Mouse (Mus musculus) spleen, postnatal 10 days (tissue): Measurements from ENCODE around the gene Tnfsf12.

Source experiments
- DNase-seq, 2 experiments: peaks; one replicate each; pipeline ENCODE4 v3.0.0; 2021 to 2022; ENCODE audit warnings: low spot score in 2 of 2

Tnfsf12 gene

GRCm38 (mm10) chr11:69695361-69696181, at the start of gene Tnfsf12, which contains the start of gene Tnfsfm13:
Gene Tnfsf12, minus strand, starts transcription at chr11:69695849.
Gene Tnfsfm13, minus strand, starts transcription at chr11:69696098.
- peak in 1 of 2 experiments; percentile 53 for DNase-seq

DNA sequence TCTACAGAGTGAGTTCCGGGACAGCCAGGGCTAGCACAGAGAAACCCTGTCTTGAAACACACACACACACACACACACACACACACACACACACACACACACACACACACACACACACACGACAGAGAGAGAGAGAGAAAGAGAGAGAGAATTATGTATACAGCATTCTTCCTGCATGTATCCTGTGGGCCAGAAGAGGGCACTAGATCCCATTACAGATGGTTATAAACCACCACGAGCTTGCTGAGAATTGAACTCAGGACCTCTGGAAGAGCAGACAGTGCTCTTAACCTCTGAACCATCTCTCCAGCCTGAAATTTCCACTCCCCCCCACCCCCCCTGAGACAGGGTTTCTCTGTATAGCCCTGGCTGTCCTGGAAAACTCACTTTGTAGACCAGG, 35.8 kb upstream of the Tnfsf12 start:
- peak in 1 of 2 experiments; percentile 36 for DNase-seq

- DNase-seq = peak; percentile 65 to 83
These were observed 33.4 kb upstream of the Tnfsf12 start for GRCm38 (mm10) chr11:69729063-69729462.

DNA sequence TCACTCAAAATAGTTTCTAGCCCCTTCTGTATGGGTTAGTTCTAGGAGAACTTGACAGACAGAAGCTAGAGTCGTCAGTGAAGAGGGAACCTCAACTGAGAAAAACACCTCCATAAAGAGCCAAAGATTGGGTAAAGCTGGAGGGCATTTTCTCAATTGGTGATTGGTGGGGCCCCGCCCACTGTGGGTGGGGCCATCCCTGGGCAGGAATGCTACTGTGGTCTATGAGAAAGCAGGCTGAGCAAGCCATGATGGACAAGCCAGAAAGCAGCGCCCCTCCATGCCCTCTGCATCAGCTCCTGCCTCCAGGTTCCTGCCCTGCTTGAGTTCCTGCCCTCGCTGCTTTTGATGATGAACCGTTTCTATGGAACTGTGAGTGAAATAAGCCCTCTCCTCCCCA, 30.3 kb upstream of the Tnfsf12 start:
- DNase-seq = peak; percentile 18 to 58

GRCm38 (mm10) chr11:69723074-69723473, 27.4 kb upstream of the Tnfsf12 start:
- DNase-seq = no peak

GRCm38 (mm10) chr11:69720852-69721251, 25.2 kb upstream of the Tnfsf12 start:
- DNase-seq = no peak

- DNase-seq = peak in 1 of 2 experiments; percentile 52
These were observed 23.8 kb upstream of the Tnfsf12 start for GRCm38 (mm10) chr11:69719423-69719822.

DNA sequence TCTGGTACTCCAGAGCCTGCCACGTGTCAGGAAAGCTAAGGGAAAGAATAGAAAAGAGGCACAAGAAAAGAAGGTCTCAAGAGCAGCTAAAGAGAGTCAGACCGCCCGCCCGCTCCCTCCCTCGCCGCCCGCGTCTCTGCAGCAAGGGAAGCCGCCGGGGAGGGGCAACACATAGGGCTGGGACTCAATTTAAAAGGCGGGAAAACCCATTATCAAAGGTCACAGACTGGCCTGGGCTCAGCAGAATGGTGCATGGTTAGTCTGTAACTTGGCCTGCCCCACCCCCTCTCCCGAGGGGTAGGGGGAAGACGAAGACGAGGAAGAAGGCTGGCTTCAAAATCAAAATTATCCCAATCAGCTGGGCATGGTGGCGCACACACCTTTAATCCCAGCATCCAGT, 23.0 kb upstream of the Tnfsf12 start:
- peak in 1 of 2 experiments; percentile 55 for DNase-seq

DNA sequence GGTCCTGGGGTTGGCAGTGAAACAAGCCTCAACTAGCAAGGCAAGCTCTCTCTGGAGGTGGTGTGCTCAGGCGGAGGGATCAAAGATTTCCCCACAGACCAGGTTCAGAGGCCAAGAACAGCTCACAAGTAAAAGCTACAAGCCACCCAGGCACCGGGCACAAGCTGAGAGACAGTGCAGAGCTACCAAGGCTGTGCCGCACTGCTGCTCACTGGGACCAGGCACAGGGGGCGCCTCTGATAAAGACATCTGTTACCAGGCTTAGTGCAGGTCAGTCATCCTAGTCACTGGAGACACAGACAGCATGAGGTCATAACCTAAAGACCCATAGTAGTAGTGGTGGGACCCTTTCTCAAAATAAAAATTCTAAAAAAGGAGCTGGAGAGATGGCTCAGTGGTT, 21.3 kb upstream of the Tnfsf12 start:
- no peak for DNase-seq

- DNase-seq = no peak
These were observed 20.3 kb upstream of the Tnfsf12 start for GRCm38 (mm10) chr11:69715929-69716328.

GRCm38 (mm10) chr11:69715482-69715881, 19.8 kb upstream of the Tnfsf12 start:
- peak in 1 of 2 experiments; percentile 56 for DNase-seq

GRCm38 (mm10) chr11:69714636-69715329, 19.1 kb upstream of the Tnfsf12 start:
- DNase-seq = no peak

GRCm38 (mm10) chr11:69712954-69713672, 17.5 kb upstream of the Tnfsf12 start:
- DNase-seq = no peak

- DNase-seq = no peak
These were observed 15.4 kb upstream of the Tnfsf12 start for GRCm38 (mm10) chr11:69711082-69711481.

GRCm38 (mm10) chr11:69710470-69710869, 14.8 kb upstream of the Tnfsf12 start:
- DNase-seq = no peak

- no peak for DNase-seq
These were observed 14.2 kb upstream of the Tnfsf12 start for GRCm38 (mm10) chr11:69709554-69710446.

GRCm38 (mm10) chr11:69708614-69709265, 13.1 kb upstream of the Tnfsf12 start:
- no peak for DNase-seq

DNA sequence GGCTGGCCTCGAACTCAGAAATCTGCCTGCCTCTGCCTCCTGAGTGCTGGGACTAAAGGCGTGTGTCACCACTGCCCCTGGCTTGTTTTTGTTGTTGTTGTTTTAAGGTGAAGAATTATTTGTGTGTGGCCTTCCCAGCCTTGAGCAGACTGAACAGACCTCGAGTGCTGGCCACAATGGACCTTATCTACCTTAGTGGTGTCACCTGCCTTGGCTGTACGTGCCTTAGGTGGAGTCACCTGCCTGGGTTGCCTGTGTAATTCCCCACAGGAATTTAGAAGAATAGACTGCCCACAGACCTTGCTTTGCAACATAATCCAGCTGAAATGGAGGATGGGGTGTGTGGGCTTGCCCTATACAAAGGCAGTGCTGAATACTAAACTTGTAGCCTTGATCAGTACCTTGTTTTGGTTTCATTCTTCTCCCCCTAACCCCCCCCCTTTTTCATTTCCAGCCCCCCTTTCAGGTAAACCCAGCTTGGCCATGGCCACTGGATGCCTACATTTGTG, 12.3 kb upstream of the Tnfsf12 start:
- no peak for DNase-seq

DNA sequence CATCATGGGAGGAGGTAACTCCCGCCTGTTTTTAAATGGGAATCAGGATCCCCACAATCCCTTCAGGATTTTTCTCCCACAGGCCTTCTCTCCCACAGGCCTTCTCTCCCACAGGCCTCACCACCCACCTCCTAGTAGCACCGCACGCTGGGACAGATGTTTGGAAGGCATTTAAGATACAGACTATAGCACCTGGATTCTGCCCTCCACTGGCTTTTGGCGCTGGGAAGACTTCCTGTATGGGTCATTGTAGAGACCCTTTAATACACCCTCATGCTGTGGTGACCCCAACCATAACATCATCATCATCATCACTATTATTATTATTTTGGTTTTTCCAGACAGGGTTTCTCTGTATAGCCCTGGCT, 11.8 kb upstream of the Tnfsf12 start:
- DNase-seq = no peak

GRCm38 (mm10) chr11:69706775-69707479, 11.3 kb upstream of the Tnfsf12 start:
- DNase-seq = no peak
